Mouse (Mus musculus) stomach, embryonic 15.5 days (tissue): ENCODE measurements at regions not wholly inside any gene's neighbourhood (a gene's known extent, or its start where the extent isn't known, plus 50 kb on each side); places are given as distances from the start of the nearest gene placed in this dataset.

Experiments used
- ATAC-seq: fragments of 200-750 bp; cut with Nextera tagmentation; 2 replicates; pipeline ENCODE4 v1.8.0; 2017; ENCODE audit warnings: low read depth, moderate number of reproducible peaks, moderate TSS enrichment; ENCODE audit not compliant: insufficient read depth, low FRiP score
- H3K27ac ChIP-seq: fragments of 300-500 bp; sonication (generic); 2 replicates; pipeline ENCODE4 v1.5.1; 2015; ENCODE audit warnings: mild to moderate bottlenecking, inconsistent platforms
- H3K27me3 ChIP-seq: fragments of 300-500 bp; sonication (generic); replicated peaks from 2 replicates; pipeline ENCODE4 v1.6.1; 2015; ENCODE audit warnings: inconsistent platforms
- H3K36me3 ChIP-seq: fragments of 300-500 bp; sonication (generic); 2 replicates; pipeline ENCODE4 v1.6.1; 2015; ENCODE audit warnings: inconsistent platforms
- H3K4me1 ChIP-seq: fragments of 300-500 bp; sonication (generic); 2 replicates; pipeline ENCODE4 v1.6.1; 2015; ENCODE audit warnings: inconsistent platforms
- H3K4me2 ChIP-seq: fragments of 300-500 bp; sonication (generic); 2 replicates; pipeline ENCODE4 v1.6.1; 2015; ENCODE audit warnings: mild to moderate bottlenecking, inconsistent platforms
- H3K4me3 ChIP-seq: fragments of 300-500 bp; sonication (generic); replicated peaks from 2 replicates; pipeline ENCODE4 v1.5.1; 2015; ENCODE audit warnings: inconsistent platforms
- H3K9ac ChIP-seq: fragments of 300-500 bp; sonication (generic); 2 replicates; pipeline ENCODE4 v1.6.1; 2015; ENCODE audit warnings: inconsistent platforms
- H3K9me3 ChIP-seq: fragments of 300-500 bp; sonication (generic); 2 replicates; pipeline ENCODE4 v1.6.1; 2016; ENCODE audit warnings: inconsistent platforms
- WGBS: fragments of 180-500 bp; shearing (Covaris S2); methylation state at CpG from one replicate; pipeline ENCODE4 v1.1.7; 2015; 5-methylcytosine and 5-hydroxymethylcytosine counted together

GRCm38 (mm10) chr8:127715097-127715496 is 643.3 kb upstream of the Nrp1 start:
- ATAC-seq, result no peak
- no peaks in the 10 kb centered on the region for H3K27me3 ChIP-seq
- no peaks in the 10 kb centered on the region for H3K36me3 ChIP-seq

GRCm38 (mm10) chr8:127717969-127718368 is 640.4 kb upstream of the Nrp1 start:
- Histone ChIP-seq H3K4me1 (peaks cover 17% of the 10 kb centered on the region), H3K27ac (no peak overlapping the region), H3K4me2 (no peak overlapping the region), H3K4me3 (no peak overlapping the region), H3K27me3 (no peaks in the 10 kb centered on the region), H3K36me3 (no peaks in the 10 kb centered on the region), H3K9ac (no peak overlapping the region), H3K9me3 (no peaks in the 10 kb centered on the region)
- no peak for ATAC-seq

More at GRCm38 (mm10) chr8:127715097-127715496, 643.3 kb upstream of the Nrp1 start:
- Histone ChIP-seq H3K4me3 (no peak overlapping the region), H3K4me2 (no peak overlapping the region), H3K9me3 (no peaks in the 10 kb centered on the region), H3K27ac (no peak overlapping the region), H3K9ac (no peak overlapping the region), H3K4me1 (peaks cover 4% of the 10 kb centered on the region; the same call in 1 of the 2 replicates)
- 94% methylated on average over 1 of the region's 1 CpGs for WGBS

GRCm38 (mm10) chr8:127719881-127720280 is 638.5 kb upstream of the Nrp1 start:
- Histone ChIP-seq H3K27me3 (no peaks in the 10 kb centered on the region), H3K27ac (peak overlapping the region; percentile 46; the same call in 1 of the 2 replicates), H3K4me3 (no peak overlapping the region), H3K36me3 (no peaks in the 10 kb centered on the region), H3K4me1 (peaks cover 17% of the 10 kb centered on the region), H3K4me2 (no peak overlapping the region; the same call in 1 of the 2 replicates), H3K9me3 (no peaks in the 10 kb centered on the region), H3K9ac (no peak overlapping the region)
- ATAC-seq, result no peak
- WGBS, result 13% methylated on average over 6 of the region's 6 CpGs

GRCm38 (mm10) chr8:127720593-127721290 is 637.7 kb upstream of the Nrp1 start:
- Histone ChIP-seq H3K9me3 (no peaks in the 10 kb centered on the region), H3K36me3 (no peaks in the 10 kb centered on the region), H3K4me1 (peaks cover 17% of the 10 kb centered on the region), H3K9ac (no peak overlapping the region), H3K27me3 (no peaks in the 10 kb centered on the region), H3K4me2 (peak overlapping the region; percentile 36), H3K4me3 (no peak overlapping the region), H3K27ac (peak overlapping the region; percentile 46; the same call in 1 of the 2 replicates)
- WGBS, result 20% methylated on average over 6 of the region's 6 CpGs
- ATAC-seq, result peak; percentile 36; the same call in 1 of the 2 replicates

- no peak overlapping the region for H3K4me2 ChIP-seq
- H3K27me3 ChIP-seq, result no peaks in the 10 kb centered on the region
- H3K27ac ChIP-seq, result no peak overlapping the region
- no peaks in the 10 kb centered on the region for H3K36me3 ChIP-seq
- ATAC-seq, result no peak
- H3K4me3 ChIP-seq, result no peak overlapping the region
- peaks cover 17% of the 10 kb centered on the region for H3K4me1 ChIP-seq
- H3K9ac ChIP-seq, result no peak overlapping the region
- no peaks in the 10 kb centered on the region for H3K9me3 ChIP-seq
- 23% methylated on average over 1 of the region's 1 CpGs for whole genome bisulfite sequencing
These were observed 636.8 kb upstream of the Nrp1 start for GRCm38 (mm10) chr8:127721624-127722023.

GRCm38 (mm10) chr8:127734059-127734458 is 624.3 kb upstream of the Nrp1 start:
- Histone ChIP-seq H3K27ac (no peak overlapping the region), H3K4me1 (no peaks in the 10 kb centered on the region), H3K36me3 (no peaks in the 10 kb centered on the region), H3K9me3 (no peaks in the 10 kb centered on the region), H3K4me2 (no peak overlapping the region), H3K4me3 (no peak overlapping the region), H3K27me3 (no peaks in the 10 kb centered on the region), H3K9ac (no peak overlapping the region)
- WGBS, result 84% methylated on average over 3 of the region's 3 CpGs
- no peak for ATAC-seq

GRCm38 (mm10) chr8:127742236-127742635 is 616.2 kb upstream of the Nrp1 start:
- no peak overlapping the region for H3K4me2 ChIP-seq
- H3K9ac ChIP-seq, result no peak overlapping the region
- H3K4me1 ChIP-seq, result no peaks in the 10 kb centered on the region
- no peak overlapping the region for H3K4me3 ChIP-seq
- H3K36me3 ChIP-seq, result no peaks in the 10 kb centered on the region
- H3K9me3 ChIP-seq, result no peaks in the 10 kb centered on the region
- no peak for ATAC-seq
- no peaks in the 10 kb centered on the region for H3K27me3 ChIP-seq
- no peak overlapping the region for H3K27ac ChIP-seq
- WGBS, result 83% methylated on average over 6 of the region's 6 CpGs

- Histone ChIP-seq H3K4me2 (no peak overlapping the region), H3K36me3 (no peaks in the 10 kb centered on the region), H3K9ac (no peak overlapping the region), H3K9me3 (no peaks in the 10 kb centered on the region), H3K4me3 (no peak overlapping the region), H3K4me1 (no peaks in the 10 kb centered on the region), H3K27ac (no peak overlapping the region), H3K27me3 (no peaks in the 10 kb centered on the region)
- ATAC-seq, result no peak
- WGBS, result 64% methylated on average over 4 of the region's 4 CpGs
These were observed 613.2 kb upstream of the Nrp1 start for GRCm38 (mm10) chr8:127745221-127745620.

GRCm38 (mm10) chr8:127746456-127746855 is 611.9 kb upstream of the Nrp1 start:
- Histone ChIP-seq H3K4me2 (no peak overlapping the region), H3K9ac (no peak overlapping the region), H3K4me1 (no peaks in the 10 kb centered on the region), H3K9me3 (no peaks in the 10 kb centered on the region), H3K27ac (no peak overlapping the region), H3K27me3 (no peaks in the 10 kb centered on the region), H3K4me3 (no peak overlapping the region), H3K36me3 (no peaks in the 10 kb centered on the region)
- 68% methylated on average over 8 of the region's 8 CpGs for WGBS
- no peak for ATAC-seq

- Histone ChIP-seq H3K4me3 (no peak overlapping the region), H3K27me3 (no peaks in the 10 kb centered on the region), H3K4me1 (no peaks in the 10 kb centered on the region), H3K9ac (no peak overlapping the region), H3K36me3 (no peaks in the 10 kb centered on the region), H3K9me3 (no peaks in the 10 kb centered on the region), H3K4me2 (no peak overlapping the region), H3K27ac (no peak overlapping the region)
- WGBS, result 85% methylated on average over 5 of the region's 5 CpGs
- ATAC-seq, result no peak
These were observed 605.5 kb upstream of the Nrp1 start for GRCm38 (mm10) chr8:127752871-127753270.

GRCm38 (mm10) chr8:127753793-127754565 is 604.4 kb upstream of the Nrp1 start:
- no peak overlapping the region for H3K27ac ChIP-seq
- no peak overlapping the region for H3K4me2 ChIP-seq
- 78% methylated on average over 5 of the region's 5 CpGs for WGBS
- no peak for ATAC-seq
- no peaks in the 10 kb centered on the region for H3K4me1 ChIP-seq
- H3K36me3 ChIP-seq, result no peaks in the 10 kb centered on the region
- no peaks in the 10 kb centered on the region for H3K27me3 ChIP-seq
- H3K9me3 ChIP-seq, result no peaks in the 10 kb centered on the region
- H3K9ac ChIP-seq, result no peak overlapping the region
- H3K4me3 ChIP-seq, result no peak overlapping the region

GRCm38 (mm10) chr8:127757396-127757795 is 601.0 kb upstream of the Nrp1 start:
- WGBS, result 66% methylated on average over 2 of the region's 2 CpGs

More at GRCm38 (mm10) chr8:127757396-127757795, 601.0 kb upstream of the Nrp1 start:
- no peaks in the 10 kb centered on the region for H3K36me3 ChIP-seq
- no peak for ATAC-seq
- H3K9me3 ChIP-seq, result no peaks in the 10 kb centered on the region
- no peak overlapping the region for H3K9ac ChIP-seq
- H3K27me3 ChIP-seq, result no peaks in the 10 kb centered on the region
- no peaks in the 10 kb centered on the region for H3K4me1 ChIP-seq
- H3K4me2 ChIP-seq, result no peak overlapping the region
- H3K27ac ChIP-seq, result no peak overlapping the region
- H3K4me3 ChIP-seq, result no peak overlapping the region
